Mouse (Mus musculus) 3134 (cell line): ENCODE data around the gene 1110017D15Rik.
A peak's percentile ranks its signal among the peaks of the same experiment; 100 is the strongest.
"Not testable (repeated sequence)": the region's sequence is repeated elsewhere in the genome, so short reads cannot be mapped to it uniquely, and the experiment has no call there.

Experiments
- DNase-seq: peaks from one replicate; pipeline ENCODE4 v3.0.0-alpha.2; 2011; ENCODE audit warnings: low spot score; ENCODE audit not compliant: insufficient read length; ENCODE audit errors: extremely low read depth

Gene 1110017D15Rik

GRCm38 (mm10) chr4:41493464-41494116 is 23.5 kb downstream of the 1110017D15Rik start:
- DNase-seq = no peak

GRCm38 (mm10) chr4:41492951-41493350 is 24.2 kb downstream of the 1110017D15Rik start:
- no peak for DNase-seq

GRCm38 (mm10) chr4:41481601-41482017 is 35.5 kb downstream of the 1110017D15Rik start:
- no peak for DNase-seq

- no peak for DNase-seq
These were observed 36.9 kb downstream of the 1110017D15Rik start for GRCm38 (mm10) chr4:41480254-41480653.

GRCm38 (mm10) chr4:41479456-41479804 is 37.7 kb downstream of the 1110017D15Rik start:
- DNase-seq = no peak

- DNase-seq = no peak
These were observed 38.2 kb downstream of the 1110017D15Rik start for GRCm38 (mm10) chr4:41478751-41479455.

- no peak for DNase-seq
These were observed 39.4 kb downstream of the 1110017D15Rik start for GRCm38 (mm10) chr4:41477648-41478160.

GRCm38 (mm10) chr4:41471384-41471689 is 45.8 kb downstream of the 1110017D15Rik start:
- DNase-seq = no peak

- DNase-seq = no peak
These were observed 46.3 kb downstream of the 1110017D15Rik start for GRCm38 (mm10) chr4:41470684-41471383.

- no peak for DNase-seq
These were observed 47.0 kb downstream of the 1110017D15Rik start for GRCm38 (mm10) chr4:41470051-41470683.

GRCm38 (mm10) chr4:41469199-41469598 is 47.9 kb downstream of the 1110017D15Rik start:
- no peak for DNase-seq

- DNase-seq = no peak
These were observed 48.6 kb downstream of the 1110017D15Rik start for GRCm38 (mm10) chr4:41468396-41469080.

- DNase-seq = no peak
These were observed 51.9 kb downstream of the 1110017D15Rik start for GRCm38 (mm10) chr4:41465287-41465665.

- peak; percentile 100 for DNase-seq
These were observed 52.5 kb downstream of the 1110017D15Rik start, which contains the start of the genes Kif24 and Nudt2 for GRCm38 (mm10) chr4:41464345-41465286. Gene Kif24 (minus strand): TSS chr4:41464887. Gene Nudt2 (plus strand): TSS chr4:41465151.

GRCm38 (mm10) chr4:41463051-41463738 is 53.9 kb downstream of the 1110017D15Rik start:
- DNase-seq = not testable (repeated sequence)

- no peak for DNase-seq
These were observed 56.4 kb downstream of the 1110017D15Rik start for GRCm38 (mm10) chr4:41460690-41461089.
